Mouse (Mus musculus): ENCODE data around the gene Fam173b.

Gene Fam173b

DNA sequence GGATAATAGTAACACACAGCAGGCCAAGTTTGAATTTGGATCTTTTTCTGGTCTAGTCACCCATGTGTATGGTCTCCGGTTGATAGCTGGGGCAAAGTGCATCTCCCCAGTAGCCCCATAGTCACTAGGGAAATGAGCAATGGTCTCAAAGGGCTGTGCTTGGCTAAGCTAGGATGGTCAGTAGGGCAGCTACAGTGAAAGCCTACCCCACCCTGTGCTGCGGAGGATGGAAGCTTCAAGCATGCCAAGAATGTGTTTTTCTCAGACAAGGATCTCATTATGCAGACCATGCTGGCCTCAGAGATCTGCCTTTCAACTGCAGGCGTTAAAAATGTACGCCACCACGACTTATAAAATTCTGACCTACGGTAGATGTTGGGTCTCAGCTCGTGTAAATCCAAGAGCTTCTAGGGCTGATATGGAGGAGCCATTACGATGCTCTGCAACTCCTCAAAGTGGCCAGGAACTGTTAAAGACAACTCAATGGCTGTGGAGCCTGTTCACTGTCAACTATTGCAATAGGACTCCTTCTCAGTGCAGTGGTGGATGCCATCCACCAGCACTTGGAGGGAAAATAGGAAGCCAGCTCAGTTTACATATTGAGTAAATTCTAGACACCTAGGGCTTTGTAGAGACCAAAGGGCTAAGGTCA lies 12.5 kb upstream of the Fam173b start:
- DNase-seq, result no peak

DNA sequence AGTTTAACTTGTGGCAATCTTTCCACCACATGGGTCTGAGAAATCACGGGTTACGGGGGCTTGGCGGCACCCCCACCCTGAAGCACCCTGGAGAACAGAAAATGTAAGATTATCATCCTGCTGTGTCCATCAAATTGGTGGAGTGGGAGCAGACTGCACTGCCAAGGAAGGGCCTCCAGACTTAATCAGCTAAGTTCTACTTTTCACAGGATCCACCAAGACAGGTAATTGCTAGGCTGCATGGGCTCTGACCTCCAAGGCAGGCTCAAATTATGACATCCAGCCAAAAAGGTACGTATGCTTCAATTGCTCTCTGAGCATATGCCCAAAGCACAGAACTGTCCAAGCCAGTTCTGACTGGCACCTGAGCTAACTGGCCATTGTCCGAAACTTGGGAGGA lies 11.5 kb upstream of the Fam173b start:
- DNase-seq, result no peak

DNA sequence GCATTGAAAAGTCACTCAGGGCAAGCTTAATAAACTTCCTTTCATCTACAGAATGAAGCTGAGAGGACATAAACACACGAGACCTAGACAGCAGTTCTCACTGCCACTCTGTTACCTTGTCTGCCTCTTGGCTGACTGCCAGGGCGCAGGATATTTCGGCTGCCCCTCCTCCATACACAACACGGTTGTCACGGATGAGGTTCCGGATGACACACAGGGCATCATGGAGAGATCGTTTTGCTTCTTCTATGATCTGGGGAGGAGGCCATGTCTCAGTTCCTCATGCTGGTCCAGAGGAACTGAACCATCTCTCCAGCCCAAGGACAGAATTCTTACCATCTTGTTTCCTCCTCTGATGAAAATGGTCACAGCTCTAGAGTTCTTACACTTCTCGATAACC lies 9.1 kb upstream of the Fam173b start:
- DNase-seq, result no peak

DNA sequence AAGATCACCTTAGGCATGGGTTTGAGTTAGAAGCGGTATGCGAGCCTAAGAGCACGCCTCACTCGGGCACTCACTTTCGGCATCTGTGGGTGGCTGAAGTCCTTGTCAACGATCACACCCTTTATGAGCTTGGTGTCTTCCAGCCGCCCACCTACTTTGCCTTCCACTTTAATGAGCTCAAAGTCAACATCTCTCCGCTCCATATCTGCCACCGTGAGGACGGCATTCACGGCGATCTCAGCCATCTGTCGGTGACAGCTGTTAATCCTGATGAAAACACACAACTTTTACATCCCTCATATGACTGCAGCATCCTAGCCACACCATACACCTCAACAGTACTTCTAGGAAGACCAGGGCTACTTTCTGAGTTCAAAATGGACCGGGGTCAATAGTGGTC lies 7.4 kb upstream of the Fam173b start:
- no peak for DNase-seq

DNA sequence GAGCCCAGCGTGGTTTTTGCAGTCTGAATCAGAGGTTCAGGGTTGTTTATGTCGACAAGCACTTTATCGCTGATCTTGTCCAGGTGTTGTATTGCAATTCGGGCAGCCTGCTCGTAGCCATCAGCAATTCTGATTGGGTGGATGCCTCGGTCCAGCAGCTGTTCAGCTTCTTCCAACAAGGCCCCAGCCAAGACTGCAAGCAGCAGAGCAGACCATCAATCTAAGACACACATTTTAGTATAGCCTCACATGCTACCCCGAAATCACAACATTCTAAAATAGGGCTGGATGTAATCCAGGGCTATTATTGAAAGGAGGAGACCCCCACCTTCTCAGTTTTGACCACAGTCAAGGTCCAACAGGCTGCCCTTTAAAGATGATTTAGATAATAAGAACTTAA lies 6.0 kb upstream of the Fam173b start:
- DNase-seq, result no peak

DNA sequence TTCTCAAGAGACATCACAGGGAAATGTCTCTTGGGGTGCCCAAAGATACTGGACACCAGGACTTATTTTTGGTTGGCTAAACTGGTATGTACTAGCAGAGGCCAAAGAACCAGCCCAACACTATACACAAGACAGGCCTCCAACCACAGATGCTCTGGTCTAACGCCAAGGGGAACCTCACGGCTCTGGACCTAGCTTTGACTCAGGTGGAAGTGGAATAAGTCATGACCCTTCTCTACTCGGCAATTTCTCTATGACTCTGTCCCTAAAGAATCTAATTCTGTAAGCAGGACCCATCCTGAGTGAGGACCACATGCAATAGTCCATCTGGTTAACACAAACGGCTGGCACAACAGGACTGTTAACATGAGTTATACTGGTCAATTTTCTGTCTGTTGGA lies 1.8 kb upstream of the Fam173b start:
- no peak for DNase-seq

DNA sequence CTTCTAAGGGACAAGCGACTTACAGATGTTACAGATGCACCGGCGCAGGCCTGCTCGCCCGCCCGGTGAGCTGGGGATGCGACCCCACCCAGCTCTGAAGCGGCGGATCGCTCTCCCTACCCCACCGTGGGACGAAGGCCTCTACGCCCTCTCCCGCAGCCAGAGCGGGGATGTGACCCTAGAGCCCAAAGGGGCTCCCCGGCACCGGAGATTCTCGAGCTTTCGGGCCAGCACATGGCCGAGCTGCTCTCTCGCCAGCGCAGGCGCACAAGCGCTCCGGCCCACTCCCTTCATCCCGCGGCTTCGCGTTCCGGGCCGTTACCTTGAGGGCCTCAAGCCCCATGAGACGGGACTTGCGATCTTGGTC lies 390 bp upstream of the Fam173b start:
- no peak for DNase-seq

DNA sequence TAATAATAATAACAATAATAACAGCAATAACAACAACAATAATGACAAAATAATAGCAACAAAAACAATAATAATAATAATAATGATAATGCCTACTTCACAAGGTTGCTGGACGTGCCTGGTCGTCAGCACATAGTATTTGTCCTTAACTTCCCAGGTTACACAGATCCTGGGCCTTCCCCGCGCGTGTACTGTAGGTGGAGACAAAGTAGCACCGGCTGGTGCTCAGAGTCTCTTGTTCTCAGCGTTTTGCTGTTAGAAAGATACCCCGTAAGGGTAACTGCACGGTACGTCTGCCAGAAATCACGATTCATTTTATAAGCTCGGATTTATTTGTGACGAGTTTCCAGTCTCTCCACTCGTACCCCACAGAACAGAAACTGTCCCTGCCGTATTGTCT lies 774 bp downstream of the Fam173b start:
- peak; percentile 62 to 72 for DNase-seq

DNA sequence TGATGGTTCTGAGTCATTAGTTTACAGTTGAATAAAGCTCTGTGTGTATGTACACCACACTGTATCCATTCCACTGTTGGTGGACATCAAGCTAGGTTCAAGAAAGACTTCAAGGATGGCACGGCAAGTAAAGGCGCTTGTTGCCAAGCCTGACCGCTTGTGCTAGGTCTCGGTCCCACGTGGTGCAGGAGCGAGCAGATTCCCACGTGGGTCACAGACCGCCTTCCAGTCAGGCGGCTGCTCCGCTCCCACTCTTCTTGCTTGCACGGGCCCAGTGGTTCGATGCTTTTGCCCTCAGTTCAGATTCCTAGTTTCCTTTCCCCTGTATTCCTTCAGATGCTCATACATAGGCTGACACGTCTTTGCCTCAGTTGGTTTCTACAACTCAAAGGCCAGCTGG lies 1.5 kb downstream of the Fam173b start:
- DNase-seq, result no peak

DNA sequence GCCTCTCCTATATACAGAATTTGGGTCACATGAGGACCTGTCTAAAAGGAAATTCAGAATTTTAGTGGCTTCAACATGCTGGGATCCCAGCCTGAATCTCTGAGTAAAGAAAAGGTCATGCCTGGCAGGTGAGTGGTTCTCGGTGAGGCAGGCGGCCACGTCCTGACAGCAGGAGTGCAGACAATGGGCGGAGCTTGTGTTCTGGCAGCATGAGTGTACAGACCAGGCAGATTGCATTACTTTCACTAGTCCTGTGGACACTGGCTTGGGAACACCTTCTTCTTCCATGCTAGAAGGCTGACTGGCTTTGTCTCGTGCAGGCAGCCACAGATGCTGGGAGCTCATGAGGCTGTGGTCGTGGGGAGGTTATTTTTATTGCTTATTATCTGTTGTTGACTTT lies 5.2 kb downstream of the Fam173b start:
- no peak for DNase-seq

DNA sequence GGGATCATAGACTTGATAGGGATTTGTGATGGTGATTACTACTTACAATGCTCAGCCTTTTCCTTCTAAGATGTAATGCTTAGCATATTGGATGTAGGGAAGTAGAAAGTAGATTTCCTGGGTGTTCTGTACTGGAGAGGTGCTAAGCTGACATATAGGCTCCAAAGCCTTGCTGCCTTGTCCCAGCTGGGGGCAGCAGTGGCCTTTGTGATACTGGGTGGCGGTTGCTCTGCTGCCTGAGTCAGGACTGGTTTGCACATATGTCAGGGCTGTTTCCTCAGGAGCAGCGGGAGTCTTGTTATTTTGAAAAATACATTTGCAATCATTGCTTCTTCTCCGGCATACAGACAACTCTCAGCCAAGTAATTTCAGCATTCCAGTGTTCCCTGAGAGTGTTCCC lies 9.4 kb downstream of the Fam173b start:
- DNase-seq, result no peak

DNA sequence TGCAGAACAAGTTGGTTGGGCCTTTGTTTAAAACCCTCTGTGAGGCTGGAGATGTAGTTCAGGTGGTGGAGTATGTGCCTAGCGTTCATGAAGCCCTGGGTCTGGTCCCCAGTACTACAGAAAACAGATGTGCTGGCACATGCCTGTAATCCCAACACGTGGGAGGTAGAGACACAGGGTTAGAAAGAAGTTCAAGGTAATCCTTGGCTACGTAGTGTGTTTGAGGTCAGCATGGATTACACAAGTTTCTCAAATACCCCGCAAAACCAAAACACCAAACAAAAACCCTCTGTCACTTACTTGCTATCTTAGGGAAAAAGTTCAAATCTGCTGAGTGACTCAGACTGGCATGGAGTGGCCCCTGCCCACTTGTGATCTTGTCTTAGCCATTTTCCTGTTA lies 10.3 kb downstream of the Fam173b start:
- DNase-seq, result no peak

DNA sequence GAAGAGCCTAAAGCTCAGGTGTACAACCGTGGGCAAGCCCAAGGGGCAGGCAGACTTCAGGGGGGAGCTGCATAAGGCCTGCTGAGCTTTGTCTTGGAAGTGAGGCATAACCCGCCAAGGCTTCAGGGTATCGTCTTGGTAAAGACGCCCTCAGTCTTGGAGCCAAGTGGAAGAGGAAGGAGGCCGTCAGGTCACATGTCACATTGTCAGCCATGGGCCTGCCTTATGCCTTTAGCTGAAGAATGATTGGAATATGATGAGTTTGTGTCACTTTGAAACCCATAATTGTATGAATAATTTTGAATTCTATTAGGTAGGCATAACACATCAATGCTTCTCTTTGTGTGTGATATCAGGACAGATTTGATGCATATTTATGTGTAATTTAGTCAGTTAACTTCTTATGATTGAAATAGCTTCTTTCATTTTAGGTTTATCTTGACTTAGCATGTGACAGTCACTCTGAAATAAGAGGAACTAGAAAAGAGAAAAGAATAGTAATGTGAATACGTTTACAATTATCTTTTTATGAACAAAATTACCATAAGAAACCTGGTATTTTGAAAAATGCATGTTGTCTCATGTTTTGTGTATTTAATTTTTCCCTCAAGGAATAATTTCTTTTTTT lies 12.3 kb downstream of the Fam173b start:
- DNase-seq, result no peak

DNA sequence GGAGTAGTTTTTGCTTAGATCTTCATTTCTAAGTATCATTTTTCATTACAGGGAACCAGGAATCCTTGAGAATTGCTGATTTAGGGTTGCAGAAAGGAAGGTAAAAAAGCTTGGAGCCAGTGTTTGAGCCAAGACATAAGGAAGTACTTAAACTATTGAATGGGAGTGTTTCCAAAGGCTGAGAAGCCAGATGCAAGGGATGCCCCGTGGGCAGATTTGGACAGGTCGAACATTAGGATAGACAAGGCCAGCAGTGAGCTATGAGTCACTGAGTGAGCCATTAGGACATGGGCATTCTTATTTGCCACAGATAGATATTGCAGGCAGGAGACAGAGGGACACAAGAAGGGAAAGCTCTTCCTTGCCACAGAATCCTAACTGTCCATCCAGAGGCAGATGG lies 13.0 kb downstream of the Fam173b start:
- DNase-seq, result no peak

DNA sequence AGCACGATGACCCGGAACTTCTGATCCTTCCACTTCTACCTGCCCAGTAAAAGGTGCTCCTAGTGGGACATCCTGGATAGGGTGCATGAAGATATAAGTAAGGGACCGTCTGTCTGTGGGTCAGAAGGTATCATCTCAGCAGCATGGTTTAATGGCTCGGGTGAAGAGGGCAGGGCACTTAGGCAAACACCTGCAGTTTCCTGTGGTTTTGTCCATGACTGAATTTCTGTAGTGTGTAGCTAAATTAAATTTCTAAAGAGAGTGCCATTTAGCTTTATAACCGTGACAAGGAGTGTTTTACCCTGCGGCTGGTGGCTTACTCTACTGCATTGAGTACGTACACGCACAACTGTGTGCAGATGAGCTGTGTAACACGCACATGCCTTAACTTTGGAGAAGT lies 15.6 kb downstream of the Fam173b start:
- DNase-seq, result no peak

DNA sequence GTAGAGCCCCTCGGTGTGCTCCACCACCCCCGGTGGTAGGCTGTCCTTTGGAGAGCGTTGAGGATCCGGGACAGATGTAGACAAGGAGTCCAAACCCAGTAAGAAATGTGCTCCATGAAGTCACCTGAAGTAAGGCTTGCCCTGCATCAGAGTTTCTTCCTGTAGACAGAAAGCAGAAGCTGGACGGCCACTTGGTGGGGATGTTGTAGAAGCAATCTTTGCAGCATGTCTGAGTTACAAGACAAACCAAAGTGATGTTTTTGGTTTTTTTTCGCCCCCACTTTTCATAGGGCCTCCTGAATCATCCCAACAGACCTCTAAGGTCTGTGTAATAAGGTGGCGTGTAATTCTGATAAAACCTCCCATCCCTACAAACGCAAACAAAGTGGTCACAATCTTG lies 17.9 kb downstream of the Fam173b start:
- no peak for DNase-seq

DNA sequence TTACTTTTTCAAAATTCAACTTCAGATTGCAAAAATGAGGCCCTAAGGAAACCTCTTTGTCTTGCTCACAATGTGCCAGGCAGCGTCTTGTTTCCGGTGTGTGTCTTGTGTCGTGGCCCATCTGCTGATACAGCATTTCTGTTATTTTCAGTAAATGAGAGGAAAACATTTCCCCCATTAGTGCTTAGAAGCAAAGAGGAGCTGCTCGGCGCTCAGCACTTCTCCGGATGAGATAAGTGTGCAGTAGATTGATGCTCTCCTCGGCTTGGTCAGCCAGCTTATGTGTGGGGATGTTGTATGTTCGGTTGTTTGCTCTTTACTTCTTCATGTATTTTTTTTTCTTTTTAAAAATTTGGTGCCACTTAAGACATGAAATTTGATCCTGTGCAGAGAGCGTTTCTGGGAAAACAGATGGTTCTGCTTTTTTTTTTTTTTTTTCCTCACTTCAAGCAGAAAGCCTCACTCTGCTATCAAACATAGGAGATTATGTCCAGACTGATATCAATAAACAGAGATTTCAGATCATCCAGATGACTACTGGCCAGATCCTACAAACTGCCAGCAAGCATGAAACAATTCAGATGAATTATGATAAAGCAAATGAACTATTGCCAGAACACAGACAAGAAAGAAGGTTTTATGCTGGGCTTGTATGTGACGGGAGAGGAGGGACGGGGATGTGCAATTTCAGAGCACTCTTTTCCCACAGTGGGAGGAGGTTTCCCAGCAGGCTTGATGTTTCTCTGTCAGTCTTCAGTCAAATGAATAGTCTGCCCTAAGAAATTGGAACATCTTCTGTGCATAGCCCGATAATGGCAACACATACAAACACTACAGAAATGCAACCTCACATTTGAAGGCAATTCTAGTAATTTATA lies 25.9 kb downstream of the Fam173b start:
- no peak for DNase-seq

DNA sequence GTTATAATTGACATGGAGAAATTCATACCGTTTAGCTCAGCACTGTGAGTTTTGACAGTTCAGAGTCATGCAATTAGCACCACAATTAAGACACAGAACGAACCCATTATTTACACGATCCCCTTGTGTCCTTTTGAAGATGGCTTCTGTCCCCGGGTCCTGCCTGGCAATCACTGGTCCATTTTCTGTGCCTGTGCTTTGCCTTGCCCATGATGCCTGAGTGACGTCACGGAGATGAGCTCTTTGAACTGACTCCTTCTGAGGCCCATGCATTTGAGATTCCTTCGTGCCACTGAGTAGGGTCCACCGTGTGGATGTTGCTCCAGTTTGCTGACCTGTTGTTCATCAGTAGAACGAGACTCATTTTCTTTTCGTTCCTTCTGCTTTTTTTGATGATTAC lies 26.5 kb downstream of the Fam173b start:
- DNase-seq, result no peak

DNA sequence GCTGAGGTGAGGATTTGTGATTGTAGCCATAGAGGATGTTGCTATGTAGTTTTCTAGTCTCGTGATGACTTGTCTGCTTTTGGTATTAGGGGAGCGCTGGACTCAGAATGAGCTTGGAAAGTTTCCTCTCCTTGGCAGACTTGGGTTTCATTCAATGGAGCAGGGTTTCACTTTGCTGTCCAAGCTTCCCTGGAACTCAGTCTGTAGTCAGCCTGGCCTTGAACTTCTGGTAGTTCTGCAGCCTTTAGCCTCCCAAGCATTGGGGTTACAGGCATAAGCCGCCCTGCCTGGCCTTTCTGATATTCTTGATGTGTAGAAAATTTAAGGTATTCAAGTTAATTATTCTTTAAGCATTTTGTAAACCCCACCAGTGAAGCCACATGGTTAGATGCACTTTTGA lies 27.9 kb downstream of the Fam173b start:
- no peak for DNase-seq

DNA sequence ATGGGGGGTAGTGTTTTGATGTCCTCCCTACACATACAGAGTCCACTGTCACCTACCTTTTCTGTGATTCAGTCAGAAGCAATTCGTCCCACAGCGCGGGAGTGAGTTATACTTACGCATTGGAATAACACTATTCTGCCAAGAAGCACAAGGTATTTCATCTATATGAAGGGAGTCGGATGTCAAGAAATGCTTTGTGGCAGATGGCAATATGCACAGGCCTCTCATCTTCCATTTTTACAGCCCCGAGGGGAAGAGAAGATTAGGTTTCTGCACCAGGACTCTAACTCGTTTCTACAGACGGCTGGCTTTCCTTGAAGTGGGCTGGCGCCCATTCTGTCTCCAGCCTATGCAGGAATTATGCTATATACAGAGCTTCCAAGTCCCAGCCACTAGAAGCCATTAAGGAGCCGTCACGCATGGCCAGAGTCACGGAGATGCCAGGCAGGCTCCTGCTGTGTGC lies 29.8 kb downstream of the Fam173b start:
- no peak for DNase-seq

DNA sequence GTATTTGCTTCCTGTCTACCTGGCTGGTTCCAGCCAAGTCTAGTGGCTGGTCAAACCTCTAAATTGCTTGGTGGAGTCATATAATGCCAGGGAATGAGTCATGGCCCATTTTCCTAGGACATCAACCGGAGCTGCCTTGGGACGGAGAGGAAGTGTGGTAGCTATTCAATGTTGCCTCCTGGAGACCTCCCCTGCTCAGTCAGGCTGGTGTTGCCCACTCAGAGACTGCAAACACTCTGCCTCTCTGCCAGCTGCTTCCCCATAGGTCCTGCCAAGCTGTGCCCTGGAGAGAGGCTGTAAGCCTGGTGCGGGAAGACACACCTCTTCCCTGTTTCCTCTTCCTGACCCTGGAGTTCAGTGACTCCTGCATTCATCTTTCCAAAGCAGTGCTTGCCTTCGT lies 30.8 kb downstream of the Fam173b start:
- no peak for DNase-seq

DNA sequence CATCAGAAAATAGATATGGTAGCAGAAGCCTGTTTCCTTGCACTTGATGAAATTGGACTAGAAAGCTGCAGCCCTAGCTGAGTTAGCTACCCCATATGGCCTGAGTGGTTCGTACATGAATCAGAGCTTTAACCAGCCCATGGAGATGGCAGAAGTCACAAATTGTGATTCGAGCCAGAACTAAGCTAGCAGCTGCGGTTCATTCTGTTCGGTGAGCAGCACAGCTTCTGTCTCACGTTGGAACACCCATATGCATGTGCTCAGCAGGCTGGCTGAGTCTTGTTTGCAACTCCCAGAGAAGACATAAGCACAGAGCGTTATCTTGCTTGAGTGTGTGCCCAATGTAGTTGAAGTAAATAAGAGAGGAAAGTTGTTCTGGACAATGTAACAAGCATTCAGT lies 32.9 kb downstream of the Fam173b start:
- DNase-seq, result no peak

DNA sequence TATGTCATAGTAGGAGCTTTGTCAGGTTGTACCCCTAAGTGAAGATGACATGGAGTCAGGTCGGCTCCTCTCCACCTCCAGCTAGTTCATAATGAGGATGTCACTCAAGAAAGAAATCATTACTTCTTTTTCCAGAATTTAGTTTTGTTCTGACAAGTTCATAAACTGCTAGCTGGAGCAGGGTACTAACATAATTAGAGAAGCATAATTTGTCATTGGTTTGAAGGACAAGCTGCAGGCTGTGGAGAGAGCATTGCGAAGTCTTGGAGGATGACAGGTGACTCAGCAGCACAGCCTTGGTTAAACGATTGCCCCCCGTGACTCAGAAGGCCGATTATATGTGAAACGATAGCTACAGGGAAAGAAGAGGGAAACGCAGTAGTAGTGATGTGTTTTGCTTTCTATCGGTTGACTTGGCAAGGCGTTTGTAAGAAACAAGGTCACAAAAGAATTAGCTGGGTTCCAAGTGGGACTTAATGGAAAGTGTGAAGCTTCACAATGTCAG lies 34.5 kb downstream of the Fam173b start:
- no peak for DNase-seq

DNA sequence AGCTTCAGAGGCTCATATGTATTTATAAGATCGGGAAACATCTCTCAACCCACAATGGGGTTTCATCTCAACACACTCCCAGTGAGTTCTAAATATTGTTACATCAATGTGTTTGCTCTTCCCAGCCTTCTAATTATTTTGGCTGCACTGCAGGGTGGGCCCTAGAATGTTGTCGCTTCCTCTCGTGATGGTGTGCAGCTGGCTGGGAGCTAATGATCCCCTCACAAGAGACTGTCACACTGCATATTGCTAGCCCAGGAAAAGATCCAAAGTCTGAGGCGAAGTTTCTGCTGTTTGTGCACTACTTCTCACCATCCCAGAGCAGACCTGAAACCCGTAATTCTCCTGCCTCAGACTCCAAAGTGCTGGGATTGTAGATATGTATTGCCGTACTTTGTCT lies 45.6 kb downstream of the Fam173b start:
- no peak for DNase-seq

Data from thymus, postnatal 36 days (tissue).